Mouse (Mus musculus): ENCODE measurements at regions not wholly inside any gene's neighbourhood (a gene's known extent, or its start where the extent isn't known, plus 50 kb on each side); places are given as distances from the start of the nearest gene placed in this dataset.

- Histone ChIP-seq H3K27ac (ENCODE audit: low read depth) (no peak overlapping the region), H3K4me2 (ENCODE audit: low read depth, low read length) (no peak overlapping the region), H3K4me1 (ENCODE audit: control insufficient read depth, insufficient read depth) (peaks cover 9% of the 10 kb centered on the region), H3K36me3 (replicated peaks; ENCODE audit: control insufficient read depth, insufficient read depth, low read length) (no peaks in the 10 kb centered on the region), H3K27me3 (ENCODE audit: control insufficient read depth, insufficient read depth, low read length) (no peaks in the 10 kb centered on the region), H3K4me3 (ENCODE audit: low read depth, low read length) (no peak overlapping the region), H3K9me3 (replicated peaks; ENCODE audit: control insufficient read depth, low read length) (no peaks in the 10 kb centered on the region), H3K9ac (replicated peaks; ENCODE audit: low read depth, low read length) (no peak overlapping the region)
- no peak for TF ChIP-seq CTCF (IDR thresholded peaks at IDR 0.05; ENCODE audit: low read depth)
- no peak for TF ChIP-seq EP300 (IDR thresholded peaks at IDR 0.05; ENCODE audit: low read depth)
- 39% methylated on average over 1 of the region's 1 CpGs for WGBS
- ATAC-seq (ENCODE audit: insufficient read depth, low read depth) (no peak), DNase-seq (ENCODE audit: low spot score) (no peak)
Observed at GRCm38 (mm10) chr13:25937631-25938030, 667.3 kb upstream of the Nrsn1 start.

DNA sequence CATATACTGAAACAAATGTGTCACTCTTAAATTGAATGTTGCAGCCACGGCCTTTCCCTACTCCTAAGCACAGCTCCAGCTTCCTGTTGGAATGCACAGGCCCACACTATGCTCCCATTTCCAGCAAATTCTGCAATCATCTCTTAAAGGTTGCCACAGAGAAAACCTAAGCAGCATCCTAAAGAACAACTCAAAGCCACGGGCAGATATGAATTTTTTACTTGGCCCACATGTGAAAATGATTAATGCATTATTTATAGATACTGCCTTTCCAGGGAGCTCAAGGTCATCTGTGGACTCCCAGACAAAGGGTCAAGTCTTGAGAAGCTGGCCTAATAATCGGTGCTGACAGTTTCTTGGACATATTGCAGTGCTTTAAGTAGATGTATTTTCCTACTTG is 663.5 kb upstream of the Nrsn1 start:
- H3K9ac ChIP-seq (replicated peaks; ENCODE audit: low read depth, low read length), result no peak overlapping the region
- no peaks in the 10 kb centered on the region for H3K36me3 ChIP-seq (replicated peaks; ENCODE audit: control insufficient read depth, insufficient read depth, low read length)
- peak overlapping the region; percentile 23; the same call in 1 of the 2 replicates for H3K27ac ChIP-seq (ENCODE audit: low read depth)
- H3K27me3 ChIP-seq (ENCODE audit: control insufficient read depth, insufficient read depth, low read length), result no peaks in the 10 kb centered on the region
- peaks cover 9% of the 10 kb centered on the region for H3K4me1 ChIP-seq (ENCODE audit: control insufficient read depth, insufficient read depth)
- H3K4me3 ChIP-seq (ENCODE audit: low read depth, low read length), result no peak overlapping the region
- TF ChIP-seq EP300 (IDR thresholded peaks at IDR 0.05; ENCODE audit: low read depth) (no peak), CTCF (IDR thresholded peaks at IDR 0.05; ENCODE audit: low read depth) (no peak)
- ATAC-seq (ENCODE audit: insufficient read depth, low read depth) (no peak), DNase-seq (ENCODE audit: low spot score) (peak; percentile 18)
- WGBS, result 19% methylated on average over 3 of the region's 3 CpGs
- H3K9me3 ChIP-seq (replicated peaks; ENCODE audit: control insufficient read depth, low read length), result no peaks in the 10 kb centered on the region
- H3K4me2 ChIP-seq (ENCODE audit: low read depth, low read length), result no peak overlapping the region

GRCm38 (mm10) chr13:25933246-25933645 is 662.9 kb upstream of the Nrsn1 start:
- Histone ChIP-seq H3K9me3 (replicated peaks; ENCODE audit: control insufficient read depth, low read length) (no peaks in the 10 kb centered on the region), H3K9ac (replicated peaks; ENCODE audit: low read depth, low read length) (no peak overlapping the region), H3K27me3 (ENCODE audit: control insufficient read depth, insufficient read depth, low read length) (no peaks in the 10 kb centered on the region), H3K4me1 (ENCODE audit: control insufficient read depth, insufficient read depth) (peaks cover 9% of the 10 kb centered on the region), H3K36me3 (replicated peaks; ENCODE audit: control insufficient read depth, insufficient read depth, low read length) (no peaks in the 10 kb centered on the region), H3K4me3 (ENCODE audit: low read depth, low read length) (no peak overlapping the region), H3K4me2 (ENCODE audit: low read depth, low read length) (no peak overlapping the region), H3K27ac (ENCODE audit: low read depth) (peak overlapping the region; percentile 23; the same call in 1 of the 2 replicates)
- DNase-seq (ENCODE audit: low spot score) (no peak), ATAC-seq (ENCODE audit: insufficient read depth, low read depth) (no peak)
- WGBS, result 66% methylated on average over 3 of the region's 3 CpGs
- no peak for TF ChIP-seq CTCF (IDR thresholded peaks at IDR 0.05; ENCODE audit: low read depth)

- WGBS, result 0% methylated on average over 1 of the region's 1 CpGs
- peaks cover 9% of the 10 kb centered on the region for H3K4me1 ChIP-seq (ENCODE audit: control insufficient read depth, insufficient read depth)
- no peak for TF ChIP-seq EP300 (IDR thresholded peaks at IDR 0.05; ENCODE audit: low read depth)
- TF ChIP-seq CTCF (IDR thresholded peaks at IDR 0.05; ENCODE audit: low read depth), result peak; percentile 91
- H3K4me3 ChIP-seq (ENCODE audit: low read depth, low read length), result no peak overlapping the region
- no peaks in the 10 kb centered on the region for H3K36me3 ChIP-seq (replicated peaks; ENCODE audit: control insufficient read depth, insufficient read depth, low read length)
- H3K27me3 ChIP-seq (ENCODE audit: control insufficient read depth, insufficient read depth, low read length), result no peaks in the 10 kb centered on the region
- H3K27ac ChIP-seq (ENCODE audit: low read depth), result no peak overlapping the region
- ATAC-seq (ENCODE audit: insufficient read depth, low read depth) (peak; percentile 49; the same call in 1 of the 2 replicates), DNase-seq (ENCODE audit: low spot score) (peak; percentile 73)
- no peak overlapping the region for H3K9ac ChIP-seq (replicated peaks; ENCODE audit: low read depth, low read length)
- H3K4me2 ChIP-seq (ENCODE audit: low read depth, low read length), result no peak overlapping the region
- H3K9me3 ChIP-seq (replicated peaks; ENCODE audit: control insufficient read depth, low read length), result no peaks in the 10 kb centered on the region
Observed at GRCm38 (mm10) chr13:25932810-25933209, 662.5 kb upstream of the Nrsn1 start.

DNA sequence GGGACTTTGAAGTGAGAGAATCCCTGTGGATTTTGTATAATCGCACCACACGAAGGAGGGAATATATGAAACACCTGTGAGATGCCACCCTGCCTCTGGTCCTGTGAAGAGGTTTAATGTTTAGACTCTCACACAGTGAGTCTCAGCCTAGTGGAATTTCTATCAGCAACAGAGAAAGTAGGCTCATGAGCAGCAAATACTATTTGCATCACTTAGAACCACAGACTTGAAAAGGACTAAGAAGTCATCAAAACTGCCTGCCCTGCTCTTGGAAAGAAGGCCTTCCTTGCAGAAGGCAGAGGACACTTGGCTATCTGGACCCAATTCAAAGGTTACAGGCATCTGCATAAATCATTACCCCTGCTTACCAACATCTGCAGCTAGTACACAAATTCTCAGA is 662.1 kb upstream of the Nrsn1 start:
- H3K4me1 ChIP-seq (ENCODE audit: control insufficient read depth, insufficient read depth), result peaks cover 9% of the 10 kb centered on the region
- ATAC-seq (ENCODE audit: insufficient read depth, low read depth), result no peak
- no peaks in the 10 kb centered on the region for H3K36me3 ChIP-seq (replicated peaks; ENCODE audit: control insufficient read depth, insufficient read depth, low read length)
- no peak for DNase-seq (ENCODE audit: low spot score)
- H3K27me3 ChIP-seq (ENCODE audit: control insufficient read depth, insufficient read depth, low read length), result no peaks in the 10 kb centered on the region
- no peak overlapping the region for H3K4me3 ChIP-seq (ENCODE audit: low read depth, low read length)
- H3K9ac ChIP-seq (replicated peaks; ENCODE audit: low read depth, low read length), result no peak overlapping the region
- no peak for TF ChIP-seq EP300 (IDR thresholded peaks at IDR 0.05; ENCODE audit: low read depth)
- no peak for TF ChIP-seq CTCF (IDR thresholded peaks at IDR 0.05; ENCODE audit: low read depth)
- no peak overlapping the region for H3K27ac ChIP-seq (ENCODE audit: low read depth)
- H3K4me2 ChIP-seq (ENCODE audit: low read depth, low read length), result no peak overlapping the region
- H3K9me3 ChIP-seq (replicated peaks; ENCODE audit: control insufficient read depth, low read length), result no peaks in the 10 kb centered on the region
- WGBS, result 89% methylated on average over 2 of the region's 2 CpGs

DNA sequence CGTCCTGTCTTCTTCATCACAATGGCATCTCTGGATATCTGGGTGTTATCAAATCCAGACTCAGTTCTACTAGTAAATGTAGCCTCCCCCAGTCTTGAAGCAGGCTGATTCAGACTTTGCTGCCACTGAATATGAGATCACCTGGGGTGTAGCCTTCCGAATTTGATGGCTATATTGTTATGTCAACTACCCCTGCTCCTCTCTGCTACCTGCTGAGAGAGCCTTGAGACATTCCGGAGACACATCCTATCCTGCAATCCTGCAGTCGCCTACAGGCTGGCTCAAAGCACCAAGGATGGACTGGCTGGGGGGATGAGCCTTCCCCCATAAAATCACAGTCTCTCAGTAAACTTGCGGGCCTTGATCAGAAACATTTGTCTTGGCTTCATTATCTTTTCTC is 655.4 kb upstream of the Nrsn1 start:
- WGBS, result 83% methylated on average over 5 of the region's 5 CpGs
- TF ChIP-seq EP300 (IDR thresholded peaks at IDR 0.05; ENCODE audit: low read depth) (no peak), CTCF (IDR thresholded peaks at IDR 0.05; ENCODE audit: low read depth) (no peak)

More for the DNA sequence above, 655.4 kb upstream of the Nrsn1 start:
- ATAC-seq (ENCODE audit: insufficient read depth, low read depth) (no peak), DNase-seq (ENCODE audit: low spot score) (no peak)
- Histone ChIP-seq H3K4me3 (ENCODE audit: low read depth, low read length) (no peak overlapping the region), H3K9me3 (replicated peaks; ENCODE audit: control insufficient read depth, low read length) (no peaks in the 10 kb centered on the region), H3K9ac (replicated peaks; ENCODE audit: low read depth, low read length) (no peak overlapping the region), H3K27me3 (ENCODE audit: control insufficient read depth, insufficient read depth, low read length) (no peaks in the 10 kb centered on the region), H3K27ac (ENCODE audit: low read depth) (no peak overlapping the region), H3K4me2 (ENCODE audit: low read depth, low read length) (no peak overlapping the region), H3K36me3 (replicated peaks; ENCODE audit: control insufficient read depth, insufficient read depth, low read length) (no peaks in the 10 kb centered on the region), H3K4me1 (ENCODE audit: control insufficient read depth, insufficient read depth) (peaks cover 7% of the 10 kb centered on the region; the same call in 1 of the 2 replicates)

Measured in heart, postnatal 0 days (tissue).